Mouse (Mus musculus) limb, embryonic 15.5 days (tissue): Measurements from ENCODE around the gene Vcp. TPM values are rescaled to one million over a fixed set of nuclear protein-coding genes. Genes with fewer than 3 reads are reported as not detected.
A peak's percentile ranks its signal among the peaks of the same experiment; 100 is the strongest.

Experiments used
- ATAC-seq: fragments of 200-750 bp; cut with Nextera tagmentation; 2 replicates; pipeline ENCODE4 v1.8.0; 2017; ENCODE audit warnings: low read depth, moderate TSS enrichment; ENCODE audit not compliant: insufficient number of reproducible peaks, low FRiP score, low TSS enrichment
- H3K27ac ChIP-seq: fragments of 300-500 bp; sonication (generic); 2 replicates; pipeline ENCODE4 v1.5.1; 2015; ENCODE audit warnings: moderate library complexity, mild to moderate bottlenecking, inconsistent platforms
- H3K27me3 ChIP-seq: fragments of 300-500 bp; sonication (generic); 2 replicates; pipeline ENCODE4 v1.6.1; 2015; ENCODE audit warnings: inconsistent platforms
- H3K36me3 ChIP-seq: fragments of 300-500 bp; sonication (generic); 2 replicates; pipeline ENCODE4 v1.6.1; 2015; ENCODE audit warnings: inconsistent platforms
- H3K4me1 ChIP-seq: fragments of 300-500 bp; sonication (generic); 2 replicates; pipeline ENCODE4 v1.6.1; 2015; ENCODE audit warnings: inconsistent platforms
- H3K4me2 ChIP-seq: fragments of 300-500 bp; sonication (generic); 2 replicates; pipeline ENCODE4 v1.6.1; 2015; ENCODE audit warnings: mild to moderate bottlenecking, inconsistent platforms
- H3K4me3 ChIP-seq: fragments of 300-500 bp; sonication (generic); 2 replicates; pipeline ENCODE4 v1.5.1; 2015; ENCODE audit warnings: mild to moderate bottlenecking, inconsistent platforms
- H3K9ac ChIP-seq: fragments of 300-500 bp; sonication (generic); 2 replicates; pipeline ENCODE4 v1.6.1; 2015; ENCODE audit warnings: inconsistent platforms
- H3K9me3 ChIP-seq: fragments of 300-500 bp; sonication (generic); 2 replicates; pipeline ENCODE4 v1.6.1; 2016; ENCODE audit warnings: inconsistent platforms
- WGBS: fragments of 180-500 bp; shearing (Covaris S2); methylation state at CpG from one replicate; pipeline ENCODE4 v1.1.7; 2015; 5-methylcytosine and 5-hydroxymethylcytosine counted together
- polyA plus RNA-seq: library from polyadenylated mRNA; unstranded; fragments of >200 nt; fragmentation: Nextera tagmentation; extraction: Ambion mirVana; gene quantifications from 2 replicates; pipeline ENCODE4 v1.2.1, GENCODE M21; 2015

The Vcp gene
- polyA plus RNA-seq, 1 experiment from 2014 or later: 505 TPM

DNA sequence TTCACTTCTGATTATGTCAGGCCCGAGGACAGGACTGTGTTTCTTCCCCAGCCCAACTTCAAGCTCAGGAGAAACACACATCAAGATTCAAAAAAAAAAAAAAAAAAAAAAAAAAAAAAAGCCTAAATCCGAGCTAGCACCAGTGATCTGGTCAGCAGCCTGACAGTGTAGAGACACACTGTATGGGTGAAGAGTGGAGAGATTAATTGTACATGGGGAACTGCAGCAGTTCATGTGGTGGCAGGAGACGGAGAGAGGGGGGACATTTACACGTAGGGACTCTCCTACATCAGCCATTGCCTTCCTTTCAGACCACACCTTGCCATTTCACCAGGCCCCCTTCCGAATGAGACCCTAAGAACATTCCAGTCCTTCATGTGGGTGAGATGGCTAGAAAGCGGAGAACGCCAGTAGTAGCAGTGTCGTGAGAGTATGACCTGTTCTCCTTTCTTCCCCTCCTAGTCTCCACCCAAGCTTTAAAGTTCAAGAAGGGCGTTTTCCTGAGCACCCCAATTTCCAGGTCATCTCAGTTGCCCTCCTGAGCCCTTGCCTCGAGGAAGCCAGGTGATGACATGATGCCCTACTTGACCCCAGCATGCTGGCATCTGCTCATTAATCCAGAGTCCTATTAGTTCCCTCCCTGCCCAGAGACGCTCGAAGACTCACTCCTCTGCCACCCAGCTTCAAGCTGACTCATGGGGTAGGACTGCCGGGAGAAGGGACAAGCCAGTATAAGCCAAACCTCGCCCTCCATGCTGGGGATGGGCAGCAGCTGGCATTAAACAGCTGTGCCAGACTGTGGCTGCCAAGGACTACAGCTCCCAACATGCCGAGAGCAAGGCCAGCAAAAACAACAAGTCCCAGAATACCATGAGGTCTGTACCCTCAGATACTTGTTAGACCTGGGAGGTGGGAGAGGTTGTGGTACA, 38.5 kb upstream of the Vcp start:
- peak overlapping the region; percentile 88 for H3K27ac ChIP-seq
- H3K27me3 ChIP-seq: no peaks in the 10 kb centered on the region
- peak overlapping the region; percentile 35; the same call in 1 of the 2 replicates for H3K9ac ChIP-seq
- H3K4me2 ChIP-seq: peak overlapping the region; percentile 75
- H3K36me3 ChIP-seq: peaks cover 29% of the 10 kb centered on the region
- WGBS: 47% methylated on average over 15 of the region's 15 CpGs
- peaks cover 24% of the 10 kb centered on the region for H3K4me1 ChIP-seq
- H3K4me3 ChIP-seq: peak overlapping the region; percentile 71
- ATAC-seq: no peak
- no peaks in the 10 kb centered on the region for H3K9me3 ChIP-seq

DNA sequence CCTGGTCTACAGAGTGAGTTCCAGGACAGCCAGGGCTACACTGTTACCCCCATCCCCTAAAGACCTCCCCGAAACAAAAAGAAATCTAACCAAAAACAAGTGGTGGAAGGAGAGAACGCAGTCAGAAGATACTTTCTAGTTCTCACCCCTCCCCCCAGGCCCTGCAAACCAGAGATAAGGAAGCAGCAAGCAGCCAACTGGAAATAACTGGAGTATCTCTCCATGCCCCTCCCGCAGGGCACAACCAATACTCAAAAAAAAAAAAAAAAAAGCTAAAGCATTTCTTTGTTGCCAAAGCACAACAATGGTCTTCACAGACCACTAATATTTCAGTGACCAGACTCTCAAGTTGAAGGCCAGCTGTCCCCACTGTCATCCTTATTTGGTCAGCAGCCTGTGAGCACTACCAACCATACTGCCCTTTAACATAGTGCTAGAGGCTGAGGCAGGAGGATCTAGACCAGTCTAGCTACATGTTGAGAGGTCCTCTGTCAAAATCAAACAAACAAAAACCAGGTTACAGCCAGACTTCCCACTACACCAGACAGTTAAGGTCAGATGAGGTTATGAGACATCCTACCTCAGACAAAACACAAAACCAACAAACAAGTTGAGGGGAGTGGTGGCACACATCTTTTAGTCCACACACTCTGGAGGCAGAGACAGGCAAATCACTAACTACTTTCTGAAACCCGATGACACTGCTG, 37.7 kb upstream of the Vcp start:
- H3K4me3 ChIP-seq: no peak overlapping the region
- ATAC-seq: no peak
- no peaks in the 10 kb centered on the region for H3K27me3 ChIP-seq
- no peaks in the 10 kb centered on the region for H3K9me3 ChIP-seq
- H3K27ac ChIP-seq: no peak overlapping the region
- peaks cover 23% of the 10 kb centered on the region for H3K4me1 ChIP-seq
- H3K36me3 ChIP-seq: peaks cover 37% of the 10 kb centered on the region
- WGBS: 79% methylated on average over 4 of the region's 4 CpGs
- no peak overlapping the region for H3K9ac ChIP-seq
- no peak overlapping the region for H3K4me2 ChIP-seq

DNA sequence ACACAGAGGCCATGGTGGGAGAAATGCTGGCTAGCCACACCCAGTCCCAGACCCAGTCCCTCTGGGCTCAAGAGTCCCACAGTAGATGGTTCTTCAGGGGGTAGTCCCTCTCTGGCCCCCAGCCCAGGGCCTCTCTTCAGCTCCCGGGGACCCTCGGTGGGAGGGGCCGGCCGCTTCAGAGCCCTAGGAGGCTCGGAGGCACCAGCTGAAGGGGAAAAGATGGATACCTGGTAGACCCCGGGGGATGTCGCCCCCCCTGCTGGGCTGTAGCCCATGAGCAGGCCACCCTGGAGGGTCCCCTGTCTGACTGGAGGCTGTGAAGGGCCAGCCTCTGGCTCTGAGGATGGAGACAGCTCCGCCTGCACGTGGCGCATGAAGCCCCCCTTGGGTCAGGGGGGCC, 36.0 kb upstream of the Vcp start:
- Histone ChIP-seq H3K9me3 (no peaks in the 10 kb centered on the region), H3K36me3 (peaks cover 37% of the 10 kb centered on the region), H3K4me1 (peaks cover 28% of the 10 kb centered on the region), H3K27ac (no peak overlapping the region), H3K9ac (no peak overlapping the region), H3K4me3 (no peak overlapping the region), H3K27me3 (no peaks in the 10 kb centered on the region), H3K4me2 (no peak overlapping the region)
- 81% methylated on average over 10 of the region's 10 CpGs for WGBS
- ATAC-seq: no peak

DNA sequence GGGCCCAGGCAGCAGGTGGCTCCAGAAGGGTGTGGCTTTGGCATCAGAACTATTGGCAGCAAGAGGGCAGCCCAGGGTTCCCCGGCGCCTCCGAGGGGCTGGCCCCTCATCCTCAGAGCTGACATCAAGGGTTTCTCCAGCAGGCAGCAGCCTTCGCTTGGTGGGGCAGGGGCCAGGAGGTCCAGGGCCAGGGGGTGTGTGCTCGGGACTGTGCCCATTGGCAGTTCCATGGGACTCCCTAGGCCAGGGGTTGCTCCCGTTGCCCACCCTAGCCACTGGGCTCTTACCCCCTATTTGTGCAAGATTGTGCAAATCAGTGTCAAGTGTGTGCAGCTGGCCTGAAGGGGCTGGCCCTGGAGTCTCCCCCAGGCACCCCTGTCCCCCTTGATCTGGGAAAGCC, 35.5 kb upstream of the Vcp start:
- Histone ChIP-seq H3K27ac (no peak overlapping the region), H3K9ac (no peak overlapping the region)

DNA sequence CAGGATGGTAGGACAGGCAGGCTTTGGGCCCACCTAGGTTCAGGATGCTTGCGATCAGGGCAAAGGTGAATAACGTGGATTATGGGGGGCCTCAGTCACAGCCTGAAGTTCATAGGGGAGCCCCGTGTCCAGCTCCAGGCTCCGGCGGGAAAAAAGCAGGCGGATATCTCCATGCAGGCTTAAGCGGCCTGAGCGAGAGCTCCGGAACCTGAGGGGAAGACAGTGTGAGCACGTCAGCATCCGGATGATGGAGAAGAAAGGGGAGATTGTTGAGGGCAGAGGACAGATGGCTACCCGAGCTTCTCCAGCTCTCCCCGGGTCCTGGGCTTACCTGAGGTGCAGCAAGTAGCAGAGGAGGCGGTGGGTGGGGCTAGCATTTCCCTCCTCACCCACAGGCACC, 33.2 kb upstream of the Vcp start:
- Histone ChIP-seq H3K4me1 (peaks cover 20% of the 10 kb centered on the region), H3K4me2 (no peak overlapping the region), H3K4me3 (no peak overlapping the region), H3K27ac (no peak overlapping the region), H3K36me3 (peaks cover 52% of the 10 kb centered on the region), H3K9me3 (no peaks in the 10 kb centered on the region), H3K9ac (no peak overlapping the region), H3K27me3 (no peaks in the 10 kb centered on the region)
- ATAC-seq: no peak
- 80% methylated on average over 14 of the region's 14 CpGs for WGBS

More for the DNA sequence above, 35.5 kb upstream of the Vcp start:
- Histone ChIP-seq H3K27me3 (no peaks in the 10 kb centered on the region), H3K4me3 (no peak overlapping the region), H3K9me3 (no peaks in the 10 kb centered on the region), H3K4me1 (peaks cover 28% of the 10 kb centered on the region), H3K4me2 (no peak overlapping the region), H3K36me3 (peaks cover 37% of the 10 kb centered on the region)
- no peak for ATAC-seq
- 86% methylated on average over 6 of the region's 6 CpGs for WGBS

DNA sequence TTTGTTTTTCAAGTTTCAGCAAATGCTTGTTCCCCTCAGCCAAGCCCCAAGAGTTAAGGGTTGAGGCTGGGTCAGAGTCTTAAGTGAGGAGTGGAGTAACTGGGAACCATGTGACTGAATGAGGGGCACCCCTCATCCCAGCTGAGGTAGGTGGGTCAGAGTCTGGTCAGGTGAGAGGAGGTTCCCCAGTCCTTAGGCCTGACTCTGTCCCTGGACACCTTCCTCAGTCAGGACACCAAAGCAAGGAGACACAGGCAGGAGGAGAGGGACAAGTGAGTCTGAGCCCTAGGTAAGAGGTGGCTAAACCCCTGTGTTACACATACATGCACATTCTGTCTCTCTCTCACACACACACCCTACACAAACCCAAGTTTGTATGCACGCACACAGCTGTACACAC, 32.2 kb upstream of the Vcp start:
- peaks cover 15% of the 10 kb centered on the region for H3K4me1 ChIP-seq
- H3K36me3 ChIP-seq: peaks cover 61% of the 10 kb centered on the region
- ATAC-seq: no peak
- H3K27me3 ChIP-seq: no peaks in the 10 kb centered on the region
- no peak overlapping the region for H3K4me2 ChIP-seq
- WGBS: 90% methylated on average over 1 of the region's 1 CpGs
- no peaks in the 10 kb centered on the region for H3K9me3 ChIP-seq
- H3K9ac ChIP-seq: no peak overlapping the region
- H3K27ac ChIP-seq: no peak overlapping the region
- no peak overlapping the region for H3K4me3 ChIP-seq

DNA sequence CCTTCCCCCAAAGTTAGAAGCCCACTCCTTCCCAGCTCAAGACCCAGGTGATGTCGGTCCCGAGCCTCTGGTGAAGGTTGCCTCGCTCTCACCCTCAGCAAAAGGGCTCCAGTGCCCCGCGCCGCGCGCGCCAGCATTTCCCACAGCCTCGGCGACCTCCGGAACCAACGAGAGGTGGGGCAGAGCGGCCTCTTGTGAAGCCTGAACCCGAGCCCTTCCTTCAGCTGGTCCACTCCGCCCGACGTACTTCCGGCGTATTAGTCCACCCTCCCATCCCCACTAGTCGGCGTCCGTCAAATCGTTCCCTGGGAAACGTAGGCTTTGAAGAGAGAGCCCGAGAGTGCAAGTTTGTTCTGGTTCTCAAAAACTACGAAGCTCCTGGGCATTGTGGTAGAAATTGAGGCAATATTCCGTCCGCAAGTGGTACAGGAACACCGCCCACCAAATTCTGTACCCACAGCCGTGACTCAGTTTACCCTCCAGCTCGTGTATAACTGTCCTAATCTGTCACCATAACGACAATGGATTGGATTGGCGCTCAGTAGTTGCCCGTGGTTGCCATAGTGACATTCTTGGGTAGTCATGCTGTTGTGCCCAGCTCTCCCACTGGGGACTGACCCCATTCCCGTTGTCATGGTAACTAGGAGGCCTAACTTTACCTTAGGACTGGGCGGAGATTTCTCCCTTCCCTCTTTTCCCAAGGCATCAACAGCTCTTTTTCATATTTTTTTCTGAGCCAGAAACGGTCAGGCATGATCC, 31.1 kb upstream of the Vcp start, which contains the start of gene Stoml2:
TSS of gene Stoml2 (minus strand) at position 474 of the 759 bp plus-strand sequence.
- Histone ChIP-seq H3K9me3 (no peaks in the 10 kb centered on the region), H3K27ac (peak within 1 kb of the TSS; percentile 87), H3K9ac (peak within 1 kb of the TSS; percentile 79), H3K4me2 (peak within 1 kb of the TSS; percentile 72), H3K27me3 (no peaks in the 10 kb centered on the region), H3K4me1 (peaks cover 15% of the 10 kb centered on the region), H3K36me3 (peaks cover 68% of the 10 kb centered on the region), H3K4me3 (peak within 1 kb of the TSS; percentile 77)
- WGBS: 1% methylated on average over 38 of the region's 38 CpGs
- ATAC-seq: peak; percentile 93

DNA sequence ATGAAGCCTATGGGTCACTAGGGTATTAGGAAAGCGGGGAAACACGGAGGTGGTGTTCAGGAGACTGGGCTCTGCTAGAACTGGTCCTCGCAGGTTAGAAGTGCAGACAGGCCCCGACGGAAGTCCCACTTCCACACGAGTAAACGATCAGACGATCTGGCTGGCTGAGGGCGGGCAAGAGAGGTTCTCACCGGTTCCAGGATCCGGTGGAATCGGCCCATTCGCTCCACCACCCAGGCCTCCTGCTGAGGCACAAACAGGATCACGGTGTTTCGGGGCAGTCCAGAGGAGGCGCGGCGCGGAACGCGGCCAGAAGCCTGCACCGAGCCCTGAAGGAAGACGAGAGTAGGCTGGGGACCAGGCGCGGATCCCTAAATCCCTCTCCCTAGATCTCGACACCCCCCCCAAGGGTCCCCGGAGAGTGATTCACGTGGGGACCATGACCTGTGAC, 30.5 kb upstream of the Vcp start:
- Histone ChIP-seq H3K9ac (peak overlapping the region; percentile 79), H3K4me2 (peak overlapping the region; percentile 72), H3K4me3 (peak overlapping the region; percentile 77), H3K27ac (peak overlapping the region; percentile 87), H3K36me3 (peaks cover 62% of the 10 kb centered on the region), H3K4me1 (peaks cover 15% of the 10 kb centered on the region), H3K27me3 (no peaks in the 10 kb centered on the region), H3K9me3 (no peaks in the 10 kb centered on the region)
- peak; percentile 21; the same call in 1 of the 2 replicates for ATAC-seq
- 1% methylated on average over 28 of the region's 28 CpGs for WGBS

DNA sequence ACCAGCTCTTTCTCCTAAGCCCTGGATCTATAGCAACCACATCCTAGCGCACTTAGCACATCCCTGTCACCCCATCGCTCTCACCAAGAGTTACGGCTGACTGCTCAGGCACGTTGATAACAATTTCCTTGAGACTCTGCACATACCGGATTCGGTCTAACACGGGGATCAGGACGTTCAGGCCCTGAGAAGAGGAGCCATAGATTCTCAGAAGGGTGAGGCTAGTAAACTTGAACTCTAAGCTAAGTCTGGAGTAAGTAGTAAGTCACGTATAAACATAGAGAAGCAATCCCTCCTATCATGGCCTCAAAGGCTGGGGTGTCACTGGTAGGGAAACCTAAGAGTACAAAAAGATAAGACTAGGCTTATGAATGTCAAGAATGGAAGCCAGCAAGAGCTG, 30.0 kb upstream of the Vcp start:
- Histone ChIP-seq H3K4me2 (peak overlapping the region; percentile 72), H3K9ac (peak overlapping the region; percentile 79; the same call in 1 of the 2 replicates), H3K27ac (peak overlapping the region; percentile 87), H3K36me3 (peaks cover 58% of the 10 kb centered on the region), H3K4me1 (peaks cover 15% of the 10 kb centered on the region), H3K4me3 (peak overlapping the region; percentile 77), H3K9me3 (no peaks in the 10 kb centered on the region), H3K27me3 (no peaks in the 10 kb centered on the region)
- 71% methylated on average over 9 of the region's 9 CpGs for WGBS
- no peak for ATAC-seq

DNA sequence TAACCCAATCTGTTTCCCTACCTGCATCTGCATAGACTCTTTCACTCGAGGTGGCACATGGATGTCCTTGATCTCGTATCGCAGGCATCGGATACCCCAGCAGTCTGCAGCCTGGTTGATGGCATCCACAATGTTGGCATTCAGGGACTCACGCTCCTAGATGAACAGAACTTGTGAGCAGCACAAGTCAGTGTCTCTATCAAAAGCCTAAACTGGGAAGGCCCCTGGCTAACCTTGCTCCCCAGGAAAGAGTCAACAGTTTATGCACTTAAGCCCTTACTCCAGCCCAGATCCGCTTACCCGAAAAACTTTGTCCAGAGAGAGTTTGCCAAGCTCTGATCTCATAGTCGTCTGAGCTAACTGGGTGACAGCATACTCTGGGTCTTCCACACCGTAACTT, 29.4 kb upstream of the Vcp start:
- peak overlapping the region; percentile 77; the same call in 1 of the 2 replicates for H3K4me3 ChIP-seq
- no peaks in the 10 kb centered on the region for H3K27me3 ChIP-seq
- peak overlapping the region; percentile 72; the same call in 1 of the 2 replicates for H3K4me2 ChIP-seq
- peaks cover 52% of the 10 kb centered on the region for H3K36me3 ChIP-seq
- H3K9me3 ChIP-seq: no peaks in the 10 kb centered on the region
- no peak for ATAC-seq
- H3K4me1 ChIP-seq: peaks cover 19% of the 10 kb centered on the region
- 0 out of 2 replicates have a peak overlapping the region, but pooled peaks have one; percentile 7 for H3K9ac ChIP-seq
- no peak overlapping the region for H3K27ac ChIP-seq
- 94% methylated on average over 9 of the region's 9 CpGs for WGBS

DNA sequence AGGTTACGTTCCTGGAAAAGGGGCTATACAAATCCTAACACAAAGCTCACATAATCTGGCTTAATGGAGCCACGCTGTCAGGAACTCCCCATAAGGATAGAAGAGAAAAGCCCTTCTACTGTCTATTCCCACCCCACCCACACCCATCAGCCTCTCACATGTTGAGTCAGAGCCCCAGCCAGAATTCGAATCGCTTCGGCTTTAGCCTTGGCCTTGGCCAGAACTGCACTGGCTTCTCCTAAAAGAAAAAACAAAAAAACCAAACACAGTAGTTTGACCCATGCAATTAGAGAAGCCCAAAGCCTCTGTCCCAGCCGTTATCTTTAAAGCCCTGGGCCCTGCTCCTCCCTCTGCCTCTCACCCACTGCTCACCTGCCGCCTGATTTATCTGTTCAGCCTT, 28.8 kb upstream of the Vcp start:
- H3K27ac ChIP-seq: no peak overlapping the region
- no peaks in the 10 kb centered on the region for H3K27me3 ChIP-seq
- no peak overlapping the region for H3K4me2 ChIP-seq
- no peak for ATAC-seq
- peaks cover 25% of the 10 kb centered on the region for H3K4me1 ChIP-seq
- peaks cover 46% of the 10 kb centered on the region for H3K36me3 ChIP-seq
- 90% methylated on average over 7 of the region's 7 CpGs for WGBS
- no peaks in the 10 kb centered on the region for H3K9me3 ChIP-seq
- no peak overlapping the region for H3K4me3 ChIP-seq
- no peak overlapping the region for H3K9ac ChIP-seq
